Mouse (Mus musculus): ENCODE results near the gene Fcgrt. TPM values are rescaled to one million over a fixed set of nuclear protein-coding genes. Genes with fewer than 3 reads are reported as not detected.

The Fcgrt gene
- total and polyA plus RNA-seq, 3 experiments: 0.13 to 0.16 TPM; not detected in 1

DNA sequence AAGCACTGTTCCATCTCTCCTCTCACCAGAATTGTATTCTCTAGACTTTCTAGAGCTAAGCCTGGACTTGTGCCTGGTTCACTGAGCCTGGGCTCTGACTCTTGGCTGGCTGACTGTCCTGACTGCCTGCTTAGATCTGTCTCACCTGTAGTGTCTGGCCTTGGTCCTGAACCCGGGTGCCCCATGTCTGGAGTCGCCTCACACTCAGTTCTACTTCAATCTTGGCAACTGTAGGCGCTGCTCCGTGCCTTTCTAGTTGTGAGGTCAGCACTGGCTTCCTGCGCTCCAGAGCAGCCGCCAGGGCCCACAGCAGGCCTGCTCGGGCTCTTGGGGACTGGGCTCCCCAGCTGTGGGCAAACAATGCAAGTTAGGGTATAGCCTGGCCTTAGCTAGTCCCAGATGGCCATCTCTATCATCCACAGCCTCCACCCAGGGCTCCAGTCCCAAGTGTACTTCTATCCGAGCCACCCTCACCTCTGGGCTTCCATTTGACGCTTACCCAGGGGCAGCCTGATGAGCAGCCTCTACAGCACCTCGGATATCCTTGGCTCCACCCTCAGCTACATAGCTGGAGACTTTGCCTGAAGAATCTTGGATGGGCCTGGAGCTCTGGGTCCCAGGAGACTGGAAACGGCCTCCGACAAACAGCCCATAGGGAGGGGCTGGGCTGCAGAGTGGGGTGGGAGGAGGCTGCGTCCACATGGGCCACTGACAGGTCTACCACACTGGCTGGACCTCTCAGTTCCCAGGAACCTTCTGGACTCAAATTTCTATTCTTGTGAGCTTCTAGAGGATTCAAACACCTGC, 40.9 kb upstream of the Fcgrt start:
- Histone ChIP-seq H3K79me2 (replicated peaks; ENCODE audit: control insufficient read depth, extremely low read depth, insufficient read depth, poor library complexity, severe bottlenecking) (no peaks in the 10 kb centered on the region), H3K36me3 (replicated peaks in 1 of 2; ENCODE audit: control insufficient read depth in 1 of 2, insufficient read depth in 1 of 2, low read length in 1 of 2) (peaks cover 12 to 85% of the 10 kb centered on the region in 2 experiments), H3K4me1 (ENCODE audit: control insufficient read depth in 1 of 2, insufficient read depth in 2 of 2) (peaks cover 0 to 18% of the 10 kb centered on the region in 2 experiments; a peak in 2 of 4 replicates), H3K9ac (ENCODE audit: insufficient read depth, low read depth) (no peak overlapping the region), H3K4me2 (ENCODE audit: insufficient read depth, low read depth, poor library complexity, severe bottlenecking) (no peak overlapping the region), H3K9me3 (replicated peaks; ENCODE audit: low read length) (no peaks in the 10 kb centered on the region), H3K4me3 (replicated peaks in 1 of 3; ENCODE audit: low read depth in 2 of 3, low read length in 2 of 3, poor library complexity in 1 of 3) (no peak overlapping the region), H3K27me3 (replicated peaks) (no peaks in the 10 kb centered on the region), H3K27ac (ENCODE audit: insufficient read depth, low read depth) (no peak overlapping the region)
- dilution Hi-C loops (cut with MboI; ENCODE audit: extremely low pct_ligation_motif_present, extremely low pct_unique_long_range_greater_than_20kb, low sequenced_read_pairs) (no loop called here), in situ Hi-C loops (cut with MboI; ENCODE audit: low pct_ligation_motif_present, low pct_unique_long_range_greater_than_20kb, low sequenced_read_pairs) (no loop called here)
- DNase-seq (ENCODE audit: extremely low read depth): no peak
- TF ChIP-seq NELFE (IDR thresholded peaks at IDR 0.05; ENCODE audit: low read depth, low read length): no peak
- TF ChIP-seq HCFC1 (IDR thresholded peaks at IDR 0.05; ENCODE audit: low read depth, low read length): no peak
- no peak for TF ChIP-seq RAD21 (IDR thresholded peaks at IDR 0.05; ENCODE audit: low read depth, low read length)
- no peak for TF ChIP-seq ZC3H11A (IDR thresholded peaks at IDR 0.05; ENCODE audit: low read depth, low read length)
- no peak for TF ChIP-seq KAT2A (IDR thresholded peaks at IDR 0.05; ENCODE audit: insufficient replicate concordance, low read length)
- TF ChIP-seq ELF1 (IDR thresholded peaks at IDR 0.05; ENCODE audit: low read depth, low read length): no peak
- TF ChIP-seq TCF12 (IDR thresholded peaks at IDR 0.05; ENCODE audit: low read depth, low read length): no peak
- TF ChIP-seq ZNF384 (IDR thresholded peaks at IDR 0.05; ENCODE audit: low read depth, low read length): no peak

DNA sequence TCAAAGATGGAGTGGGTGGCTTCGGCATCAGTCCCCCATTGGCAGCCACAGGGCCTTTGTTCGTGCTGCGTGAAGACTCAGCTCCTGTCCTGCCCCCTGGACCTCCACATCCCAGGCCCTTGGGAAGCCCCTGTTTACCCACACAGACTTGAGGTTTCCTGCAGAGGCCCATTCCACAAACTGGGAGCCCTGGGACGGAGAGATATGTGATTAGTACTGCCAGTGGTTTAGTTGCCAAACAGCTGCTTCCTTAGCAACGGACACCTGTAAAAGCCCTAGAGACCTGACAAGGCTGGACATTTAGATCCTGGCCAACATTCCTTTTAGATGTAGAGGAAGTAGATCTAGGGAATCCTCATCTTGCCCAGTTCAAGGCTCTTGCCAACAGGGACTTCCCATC, 38.3 kb upstream of the Fcgrt start:
- H3K27me3 ChIP-seq (replicated peaks): no peaks in the 10 kb centered on the region
- TF ChIP-seq SIN3A (IDR thresholded peaks at IDR 0.05; ENCODE audit: low read length) (no peak), ZKSCAN1 (IDR thresholded peaks at IDR 0.05; ENCODE audit: borderline replicate concordance, low read depth, low read length) (no peak), ZC3H11A (IDR thresholded peaks at IDR 0.05; ENCODE audit: low read depth, low read length) (no peak), ZMIZ1 (IDR thresholded peaks at IDR 0.05; ENCODE audit: low read depth, low read length) (no peak), SMC3 (IDR thresholded peaks at IDR 0.05; ENCODE audit: low read depth, low read length) (no peak)
- peaks cover 12 to 62% of the 10 kb centered on the region in 2 experiments for H3K36me3 ChIP-seq (replicated peaks in 1 of 2; ENCODE audit: control insufficient read depth in 1 of 2, insufficient read depth in 1 of 2, low read length in 1 of 2)
- DNase-seq (ENCODE audit: extremely low read depth): no peak
- no peaks in the 10 kb centered on the region for H3K79me2 ChIP-seq (replicated peaks; ENCODE audit: control insufficient read depth, extremely low read depth, insufficient read depth, poor library complexity, severe bottlenecking)
- no peaks in the 10 kb centered on the region for H3K9me3 ChIP-seq (replicated peaks; ENCODE audit: low read length)
- in situ Hi-C loops (cut with MboI; ENCODE audit: low pct_ligation_motif_present, low pct_unique_long_range_greater_than_20kb, low sequenced_read_pairs) (no loop called here), dilution Hi-C loops (cut with MboI; ENCODE audit: extremely low pct_ligation_motif_present, extremely low pct_unique_long_range_greater_than_20kb, low sequenced_read_pairs) (no loop called here)
- no peak overlapping the region for H3K4me3 ChIP-seq (replicated peaks in 1 of 3; ENCODE audit: low read depth in 2 of 3, low read length in 2 of 3, poor library complexity in 1 of 3)
- no peak overlapping the region for H3K27ac ChIP-seq (ENCODE audit: insufficient read depth, low read depth)
- no peak overlapping the region for H3K9ac ChIP-seq (ENCODE audit: insufficient read depth, low read depth)
- H3K4me2 ChIP-seq (ENCODE audit: insufficient read depth, low read depth, poor library complexity, severe bottlenecking): no peak overlapping the region
- peaks cover 0 to 13% of the 10 kb centered on the region in 2 experiments; a peak in 2 of 4 replicates for H3K4me1 ChIP-seq (ENCODE audit: control insufficient read depth in 1 of 2, insufficient read depth in 2 of 2)

DNA sequence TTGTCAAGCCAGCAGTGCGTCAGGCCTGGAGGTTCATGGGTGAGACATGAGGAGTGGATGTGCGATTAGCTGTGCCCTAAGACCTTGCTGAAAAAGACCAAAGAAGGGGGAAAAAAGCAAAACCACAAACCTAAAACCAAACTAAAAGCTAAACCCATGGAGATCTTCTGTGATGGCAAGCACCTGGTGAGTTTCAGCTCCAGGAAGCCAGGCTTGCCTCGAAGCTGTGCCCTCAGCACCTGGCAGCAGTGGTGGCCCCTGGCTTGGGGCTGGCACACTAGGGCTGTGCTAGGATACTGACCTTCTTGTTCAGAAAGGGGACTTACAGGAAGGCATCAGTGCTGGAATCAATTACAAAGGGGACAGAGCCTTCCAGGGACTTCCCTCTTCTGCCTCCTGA, 37.7 kb upstream of the Fcgrt start:
- Histone ChIP-seq H3K4me3 (replicated peaks in 1 of 3; ENCODE audit: low read depth in 2 of 3, low read length in 2 of 3, poor library complexity in 1 of 3) (no peak overlapping the region), H3K9me3 (replicated peaks; ENCODE audit: low read length) (no peaks in the 10 kb centered on the region), H3K79me2 (replicated peaks; ENCODE audit: control insufficient read depth, extremely low read depth, insufficient read depth, poor library complexity, severe bottlenecking) (no peaks in the 10 kb centered on the region), H3K36me3 (replicated peaks in 1 of 2; ENCODE audit: control insufficient read depth in 1 of 2, insufficient read depth in 1 of 2, low read length in 1 of 2) (peaks cover 12 to 56% of the 10 kb centered on the region in 2 experiments), H3K9ac (ENCODE audit: insufficient read depth, low read depth) (no peak overlapping the region), H3K4me2 (ENCODE audit: insufficient read depth, low read depth, poor library complexity, severe bottlenecking) (no peak overlapping the region), H3K27me3 (replicated peaks) (no peaks in the 10 kb centered on the region), H3K4me1 (ENCODE audit: control insufficient read depth in 1 of 2, insufficient read depth in 2 of 2) (peaks cover 0 to 17% of the 10 kb centered on the region in 2 experiments; a peak in 2 of 4 replicates), H3K27ac (ENCODE audit: insufficient read depth, low read depth) (no peak overlapping the region)
- TF ChIP-seq CTCF (conservative IDR thresholded peaks at IDR 0.05 in 1 of 2, IDR thresholded peaks at IDR 0.05 in 1 of 2; ENCODE audit: low read depth in 2 of 2, low read length in 2 of 2) (no peak), RAD21 (IDR thresholded peaks at IDR 0.05; ENCODE audit: low read depth, low read length) (no peak), MEF2A (IDR thresholded peaks at IDR 0.05; ENCODE audit: borderline replicate concordance, low read depth, low read length) (no peak), ZKSCAN1 (IDR thresholded peaks at IDR 0.05; ENCODE audit: borderline replicate concordance, low read depth, low read length) (no peak), MAZ (IDR thresholded peaks at IDR 0.05; ENCODE audit: low read depth, low read length) (no peak), JUND (conservative IDR thresholded peaks at IDR 0.05; ENCODE audit: low read depth, low read length) (no peak), MAX (IDR thresholded peaks at IDR 0.05; ENCODE audit: low read length) (no peak), KAT2A (IDR thresholded peaks at IDR 0.05; ENCODE audit: insufficient replicate concordance, low read length) (no peak)
- dilution Hi-C loops (cut with MboI; ENCODE audit: extremely low pct_ligation_motif_present, extremely low pct_unique_long_range_greater_than_20kb, low sequenced_read_pairs) (no loop called here), in situ Hi-C loops (cut with MboI; ENCODE audit: low pct_ligation_motif_present, low pct_unique_long_range_greater_than_20kb, low sequenced_read_pairs) (no loop called here)
- no peak for DNase-seq (ENCODE audit: extremely low read depth)
